Mouse (Mus musculus) heart, adult 18-20 months (tissue): ENCODE data around the gene Astl. TPM values are rescaled to one million over a fixed set of nuclear protein-coding genes. Genes with fewer than 3 reads are reported as not detected.
A peak's percentile ranks its signal among the peaks of the same experiment; 100 is the strongest.
"Not testable (repeated sequence)": the region's sequence is repeated elsewhere in the genome, so short reads cannot be mapped to it uniquely, and the experiment has no call there.

Source experiments
- DNase-seq, 2 experiments: peaks; one replicate each; pipeline ENCODE4 v3.0.0; 2021 to 2022; ENCODE audit warnings: mixed read lengths in 1 of 2
- long read RNA-seq, 2 experiments: library from polyadenylated mRNA; stranded (forward); transcript quantifications; one replicate each; pipeline ENCODE4 v2.0.0; 2021
- total RNA-seq, 2 experiments: library from RNA; stranded (reverse); gene quantifications; 2 replicates each; pipeline ENCODE4 v1.2.3; 2021

Astl gene
- not detected for total RNA-seq
- long read RNA-seq, experiment 1, result 0 reads
- long read RNA-seq, experiment 2, result 0 reads

GRCm38 (mm10) chr2:127338416-127338815 is at the start of gene Astl:
Gene Astl (plus strand): TSS chr2:127338639.
- DNase-seq, result no peak

DNA sequence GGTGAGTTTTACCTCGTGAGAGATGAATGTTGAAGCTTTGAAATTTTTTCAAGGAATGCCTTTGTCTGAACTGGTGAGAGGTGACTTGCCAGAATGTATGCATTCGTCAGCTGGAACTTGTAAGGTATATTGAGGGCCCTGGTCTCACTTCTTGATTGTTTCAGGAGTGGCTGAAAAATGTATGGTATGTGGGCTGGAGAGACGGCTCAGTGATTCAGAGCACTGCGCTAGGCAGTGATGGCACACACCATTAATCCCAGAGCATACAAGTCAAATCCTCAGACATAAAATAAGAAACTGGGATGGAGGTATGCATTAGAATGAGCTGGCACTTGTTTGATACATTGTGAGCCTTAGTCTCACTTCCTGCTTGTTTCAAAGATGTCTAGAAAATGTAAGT is 46.2 kb upstream of the Astl start:
- no peak for DNase-seq

- peak; percentile 17 to 36 for DNase-seq
These were observed 41.2 kb upstream of the Astl start for GRCm38 (mm10) chr2:127297001-127297805.

DNA sequence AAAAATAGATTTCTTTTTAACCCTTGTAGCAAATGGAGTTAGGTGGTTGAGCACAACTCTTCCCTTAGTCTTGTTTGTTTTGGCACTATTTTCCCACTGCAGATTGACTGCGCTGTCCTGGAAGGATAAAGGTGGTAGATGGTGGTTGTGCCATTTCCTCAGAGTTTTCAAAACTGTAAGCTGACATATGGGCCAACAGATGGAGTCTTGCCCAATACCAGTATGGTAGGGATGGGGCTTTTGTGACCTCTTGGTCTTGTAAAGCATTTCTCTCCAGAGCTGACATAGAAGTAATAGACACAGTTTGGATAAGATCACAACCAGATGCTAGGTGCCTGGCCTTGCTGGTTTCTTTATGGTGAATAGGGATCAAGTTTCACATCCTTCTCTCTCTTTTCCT is 40.4 kb upstream of the Astl start:
- DNase-seq, result no peak

GRCm38 (mm10) chr2:127300701-127301100 is 37.7 kb upstream of the Astl start:
- no peak for DNase-seq

DNA sequence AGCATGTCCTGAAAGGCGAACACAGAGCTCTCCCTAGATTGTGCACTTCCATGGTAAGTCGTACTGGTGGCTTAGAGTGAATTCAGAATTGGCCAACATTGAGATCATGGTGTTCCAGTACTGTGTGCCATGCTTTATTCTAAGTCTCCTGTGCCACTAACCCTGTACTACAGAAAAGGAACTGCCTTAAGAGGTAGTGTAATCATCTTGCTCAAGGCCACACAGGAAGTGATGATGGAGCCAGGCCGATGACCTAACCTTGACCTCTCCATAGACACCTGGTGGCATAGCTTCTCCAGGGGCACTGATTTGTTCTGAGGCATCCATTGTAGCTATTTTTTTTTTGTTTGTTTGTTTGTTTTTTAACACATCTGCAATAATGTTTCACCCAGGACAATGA is 36.6 kb upstream of the Astl start:
- DNase-seq, result no peak

DNA sequence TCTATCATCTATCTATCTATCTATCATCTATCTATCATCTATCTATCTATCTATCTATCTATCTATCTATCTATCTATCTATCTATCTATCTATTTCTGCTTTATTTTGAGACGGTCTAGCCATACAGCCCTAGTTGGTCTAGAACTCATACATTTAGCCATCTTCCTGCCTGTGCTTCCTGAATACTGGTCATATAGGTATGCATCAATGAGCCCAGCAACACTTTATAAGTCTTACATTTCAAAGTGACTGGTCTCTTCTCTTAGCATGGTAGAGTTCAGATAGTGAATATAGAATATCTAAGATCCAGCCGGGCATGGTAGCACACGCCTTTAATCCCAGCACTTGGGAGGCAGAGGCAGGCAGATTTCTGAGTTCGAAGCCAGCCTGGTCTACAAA is 34.2 kb upstream of the Astl start:
- DNase-seq, result not testable (repeated sequence)

GRCm38 (mm10) chr2:127304609-127305210 is 33.7 kb upstream of the Astl start:
- DNase-seq, result no peak

DNA sequence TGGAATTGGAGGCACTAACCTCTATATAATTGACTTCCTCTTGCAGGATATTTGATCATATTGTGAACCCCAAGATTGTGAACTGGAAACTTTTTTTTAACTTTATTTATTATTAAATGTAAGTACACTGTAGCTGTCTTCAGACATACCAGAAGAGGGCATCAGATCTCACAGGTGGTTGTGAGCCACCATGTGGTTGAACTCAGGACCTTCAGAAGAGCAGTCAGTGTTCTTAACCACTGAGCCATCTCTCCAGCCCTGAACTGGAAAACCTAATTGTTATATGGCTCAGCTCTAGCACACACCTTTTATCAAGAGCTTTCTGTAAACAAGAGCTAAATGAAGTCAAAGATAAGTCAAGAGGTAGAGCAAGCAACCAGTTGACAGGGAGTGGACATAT is 32.3 kb upstream of the Astl start:
- DNase-seq, result no peak

DNA sequence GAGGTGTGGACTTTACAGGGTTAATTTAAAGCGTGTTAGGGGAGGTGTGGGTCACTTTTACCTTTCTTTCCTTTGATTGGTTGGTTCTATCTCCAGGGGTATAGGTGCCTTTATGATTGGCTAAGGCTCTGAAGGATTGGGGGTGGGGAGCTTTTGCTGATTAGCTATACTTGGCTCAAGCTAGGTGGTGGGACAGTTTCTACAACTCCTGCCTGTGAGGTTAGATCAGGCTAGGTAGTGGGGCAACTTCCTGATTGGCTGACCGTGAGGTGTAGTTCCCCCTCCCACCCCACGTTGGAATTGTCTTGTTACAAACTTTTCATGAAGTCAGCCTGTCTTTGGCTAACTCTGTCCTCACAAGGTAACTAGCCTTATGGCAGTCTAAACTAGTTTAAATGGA is 31.3 kb upstream of the Astl start:
- DNase-seq, result no peak

- DNase-seq, result no peak
These were observed 29.8 kb upstream of the Astl start for GRCm38 (mm10) chr2:127308660-127309059.

GRCm38 (mm10) chr2:127310246-127310645 is 28.2 kb upstream of the Astl start:
- no peak for DNase-seq

DNA sequence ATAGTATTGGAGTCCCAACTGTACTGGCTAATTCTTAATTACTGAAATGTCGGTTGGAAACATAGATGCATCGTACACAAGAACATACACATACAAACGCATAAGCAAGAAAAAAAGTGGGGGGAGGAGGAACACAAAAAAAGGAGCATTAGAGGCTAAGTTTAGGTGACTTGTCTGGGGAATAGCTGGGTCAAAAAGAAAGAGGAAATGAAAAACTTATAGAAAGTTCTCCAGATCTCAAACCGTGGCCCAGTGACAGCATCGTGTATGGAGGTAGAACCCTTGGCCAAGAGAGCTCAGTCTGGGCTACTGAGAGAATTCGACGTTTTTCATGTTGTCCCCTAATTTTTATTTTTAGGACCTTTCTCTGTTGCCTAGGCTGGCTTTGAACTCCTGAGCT is 27.8 kb upstream of the Astl start:
- DNase-seq, result no peak

- DNase-seq, result no peak
These were observed 27.2 kb upstream of the Astl start for GRCm38 (mm10) chr2:127311193-127311592.

- no peak for DNase-seq
These were observed 25.6 kb upstream of the Astl start for GRCm38 (mm10) chr2:127312801-127313200.

DNA sequence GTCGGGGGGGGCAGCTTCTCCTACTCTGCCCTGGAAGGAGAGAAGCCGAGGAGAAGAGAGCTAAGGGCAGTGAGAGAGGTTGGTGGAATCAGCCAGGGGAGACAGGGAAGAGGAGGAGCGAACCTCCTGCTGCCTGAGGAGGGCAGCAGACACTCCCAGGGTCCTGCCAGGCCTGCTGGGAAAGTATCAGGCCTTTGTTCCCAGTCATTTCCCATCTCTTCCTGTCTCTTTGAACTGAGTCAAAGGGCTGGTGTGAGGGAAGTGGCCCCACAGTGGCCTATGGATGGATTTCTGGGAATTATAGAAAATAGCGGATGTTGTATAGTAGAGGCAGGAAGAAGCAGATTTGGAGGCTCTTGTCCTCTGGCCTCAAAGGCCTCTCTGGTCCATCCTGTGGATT is 24.6 kb upstream of the Astl start:
- no peak for DNase-seq

DNA sequence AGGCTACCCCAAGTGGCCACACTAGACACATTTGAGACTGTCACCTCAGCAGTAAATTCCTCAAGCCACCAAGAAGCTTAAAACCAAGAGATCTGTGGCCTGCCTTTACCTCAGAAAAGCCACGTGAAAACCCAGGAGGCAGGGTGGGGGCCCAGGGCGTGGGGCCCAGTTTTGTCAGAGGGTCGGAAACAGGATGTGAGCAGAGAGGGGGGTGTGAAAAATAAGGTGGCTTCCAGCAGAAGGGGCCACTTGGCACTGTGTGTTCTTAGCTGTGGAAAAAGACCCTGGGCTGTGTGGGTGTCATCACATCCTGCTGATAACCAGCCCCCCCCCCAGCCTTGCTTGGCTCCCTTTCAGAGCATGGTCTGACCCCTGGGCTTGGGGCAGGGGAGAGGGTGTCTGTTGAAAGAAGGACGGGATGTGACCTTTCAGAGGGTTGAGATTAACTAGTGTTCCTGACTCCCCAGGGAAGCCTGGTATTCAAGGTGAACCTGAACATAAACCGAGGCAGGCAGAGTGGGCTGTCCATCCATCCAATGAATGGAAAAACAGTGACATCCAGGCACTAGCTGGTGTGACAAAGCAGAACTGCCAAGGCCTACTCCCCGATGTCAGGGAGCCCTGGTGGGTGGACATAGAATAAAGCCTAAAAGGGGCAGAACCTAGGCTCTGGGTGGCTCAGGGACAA is 23.8 kb upstream of the Astl start:
- peak in 1 of 2 experiments; percentile 45 for DNase-seq

DNA sequence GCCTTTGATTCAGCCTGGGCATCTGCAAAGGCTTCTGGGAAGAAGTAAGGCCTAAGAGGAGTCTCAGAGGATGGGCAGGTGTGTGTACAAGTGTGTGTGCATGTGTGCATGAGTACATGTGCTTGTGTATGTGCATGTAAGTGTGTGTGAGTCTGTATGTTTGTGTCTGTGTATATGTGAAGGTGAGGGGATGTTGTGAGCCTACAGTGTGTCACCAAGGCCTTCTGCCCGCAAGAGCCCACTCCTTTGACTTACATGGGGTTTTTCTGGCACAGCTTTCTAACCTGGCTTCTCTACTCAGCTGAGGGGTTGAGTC is 23.3 kb upstream of the Astl start:
- no peak for DNase-seq

- DNase-seq, result no peak
These were observed 22.0 kb upstream of the Astl start for GRCm38 (mm10) chr2:127316431-127316830.

DNA sequence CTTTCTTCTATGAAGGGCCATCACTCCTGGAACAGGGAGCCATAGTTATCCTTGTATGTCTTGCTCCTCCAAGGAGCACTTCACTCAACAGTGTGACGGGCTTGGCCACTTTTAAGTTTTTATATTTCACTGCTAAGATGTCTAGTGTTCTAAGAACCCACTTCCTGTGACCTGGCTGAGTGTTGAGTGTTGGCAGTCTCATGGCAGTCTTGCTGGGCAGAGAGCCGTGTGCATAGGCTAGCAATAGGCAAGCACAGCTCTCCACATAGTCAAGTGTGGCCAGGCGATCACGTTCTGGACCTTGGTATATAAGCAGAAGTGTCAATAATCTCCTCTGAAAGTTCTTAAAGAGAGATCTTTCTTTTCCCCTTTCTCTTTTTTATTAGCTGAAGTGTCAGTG is 20.3 kb upstream of the Astl start:
- DNase-seq, result no peak

- no peak for DNase-seq
These were observed 19.4 kb upstream of the Astl start for GRCm38 (mm10) chr2:127319071-127319470.

GRCm38 (mm10) chr2:127322671-127323285 is 15.7 kb upstream of the Astl start:
- no peak for DNase-seq

- no peak for DNase-seq
These were observed 14.8 kb upstream of the Astl start for GRCm38 (mm10) chr2:127323667-127324066.
